ENCODE assay signal across 22 mouse cellular contexts in genomic region chr2:130386212-130386611, GRCm38 (mm10). TPM values are rescaled to one million over a fixed set of nuclear protein-coding genes. Genes with fewer than 3 reads are reported as not detected.
"Had no signal": no experiment of that assay in that cellular context is flagged by ENCODE, and none has a peak within 500 bp of the region (broad histone marks: within the 10 kb centered on the region; RNA-seq: fewer than 3 reads in every experiment).

No protein-coding gene starts in this region.

- H3K9me3 ChIP-seq: liver, embryonic 13.5 days; liver, embryonic 15.5 days; lung, embryonic 15.5 days; midbrain, embryonic 10.5 days; midbrain, embryonic 12.5 days; neural tube, embryonic 13.5 days; neural tube, embryonic 15.5 days; stomach, embryonic 15.5 days had no signal

- H3K9ac ChIP-seq: liver, embryonic 13.5 days; liver, embryonic 15.5 days; lung, embryonic 15.5 days; midbrain, embryonic 12.5 days; neural tube, embryonic 13.5 days; neural tube, embryonic 15.5 days; stomach, embryonic 15.5 days had no signal

- ATAC-seq: midbrain, embryonic 16.5 days had no signal

- H3K27me3 ChIP-seq: liver, embryonic 15.5 days; lung, embryonic 15.5 days; midbrain, embryonic 12.5 days; stomach, embryonic 15.5 days had no signal

- H3K36me3 ChIP-seq: liver, embryonic 13.5 days; liver, embryonic 15.5 days; lung, embryonic 15.5 days; midbrain, embryonic 12.5 days; neural tube, embryonic 13.5 days; stomach, embryonic 15.5 days had no signal

- H3K4me1 ChIP-seq: liver, embryonic 13.5 days; liver, embryonic 15.5 days; lung, embryonic 15.5 days; midbrain, embryonic 10.5 days; midbrain, embryonic 12.5 days; neural tube, embryonic 13.5 days; neural tube, embryonic 15.5 days; stomach, embryonic 15.5 days had no signal

- H3K4me3 ChIP-seq: liver, embryonic 13.5 days; liver, embryonic 15.5 days; lung, embryonic 15.5 days; midbrain, embryonic 10.5 days; midbrain, embryonic 12.5 days; myocyte; neural tube, embryonic 13.5 days; neural tube, embryonic 15.5 days; stomach, embryonic 15.5 days had no signal

- H3K27ac ChIP-seq: liver, embryonic 13.5 days; liver, embryonic 15.5 days; lung, embryonic 15.5 days; midbrain, embryonic 10.5 days; midbrain, embryonic 12.5 days; neural tube, embryonic 13.5 days; neural tube, embryonic 15.5 days; stomach, embryonic 15.5 days; stomach, postnatal 0 days had no signal

- DNase-seq: liver, embryonic 13.5 days; midbrain, embryonic 14.5 days; right cerebral cortex, postnatal 14 days; thymus, adult 2 months; thymus, postnatal 25 days; thymus, postnatal 4 days had no signal

- H3K4me2 ChIP-seq: liver, embryonic 11.5 days; liver, embryonic 13.5 days; liver, embryonic 15.5 days; lung, embryonic 15.5 days; midbrain, embryonic 12.5 days; neural tube, embryonic 13.5 days; neural tube, embryonic 15.5 days; stomach, embryonic 15.5 days had no signal

RNA-seq across cellular contexts. Expression of gene Gm28372, which starts 18.8 kb away (rescaled TPM):
- total RNA-seq: megakaryocyte, adult 5-6 weeks; megakaryocyte-erythroid progenitor cell, adult 5-6 weeks had no signal
- polyA plus RNA-seq: liver, embryonic 11.5 days; liver, embryonic 13.5 days; liver, embryonic 15.5 days; lung, embryonic 15.5 days; midbrain, embryonic 10.5 days; midbrain, embryonic 14.5 days; neural tube, embryonic 11.5 days; neural tube, embryonic 13.5 days; spleen, adult 2 months; stomach, postnatal 0 days; thymus, adult 2 months; urinary bladder, adult 2 months had no signal

RNA-seq across cellular contexts. Expression of gene 1700020A23Rik, which starts 18.8 kb away (rescaled TPM):
- total RNA-seq: megakaryocyte, adult 5-6 weeks; megakaryocyte-erythroid progenitor cell, adult 5-6 weeks had no signal
- polyA plus RNA-seq: liver, embryonic 11.5 days; liver, embryonic 13.5 days; liver, embryonic 15.5 days; lung, embryonic 15.5 days; midbrain, embryonic 10.5 days; midbrain, embryonic 14.5 days; myocyte; neural tube, embryonic 11.5 days; neural tube, embryonic 13.5 days; spleen, adult 2 months; stomach, embryonic 15.5 days; stomach, postnatal 0 days; urinary bladder, adult 2 months had no signal

RNA-seq across cellular contexts. Expression of gene Tmem239, which starts 20.1 kb away (rescaled TPM):
- total RNA-seq: megakaryocyte, adult 5-6 weeks; megakaryocyte-erythroid progenitor cell, adult 5-6 weeks had no signal
- polyA plus RNA-seq: liver, embryonic 11.5 days; liver, embryonic 13.5 days; liver, embryonic 15.5 days; lung, embryonic 15.5 days; midbrain, embryonic 12.5 days; midbrain, embryonic 14.5 days; midbrain, embryonic 16.5 days; myocyte; neural tube, embryonic 15.5 days; spleen, adult 2 months; stomach, embryonic 15.5 days; stomach, postnatal 0 days; thymus, adult 2 months; urinary bladder, adult 2 months had no signal
